Mouse (Mus musculus) megakaryocyte progenitor cell, adult 5-6 weeks (primary cell): ENCODE results near the gene Gm17581. TPM values are rescaled to one million over a fixed set of nuclear protein-coding genes. Genes with fewer than 3 reads are reported as not detected.
"Not testable (repeated sequence)": the region's sequence is repeated elsewhere in the genome, so short reads cannot be mapped to it uniquely, and the experiment has no call there.

Source experiments
- ATAC-seq: replicated peaks from 2 replicates; pipeline ENCODE4 v1.8.0; 2016; ENCODE audit warnings: mild to moderate bottlenecking, moderate TSS enrichment, inconsistent platforms; ENCODE audit not compliant: poor library complexity
- total RNA-seq, 2 experiments: library from RNA; stranded (forward) in 1 of 2; stranded (reverse) in 1 of 2; fragments of 157-497, 149-512 nt in 1 of 2; fragments of 200-1000 nt in 1 of 2; gene quantifications; 2 replicates each; pipeline versions ENCODE4 v1.2.3 to v1.2.4; 2015 to 2017

Gm17581 gene
- total RNA-seq, 2 experiments from 2014 or later = not detected

DNA sequence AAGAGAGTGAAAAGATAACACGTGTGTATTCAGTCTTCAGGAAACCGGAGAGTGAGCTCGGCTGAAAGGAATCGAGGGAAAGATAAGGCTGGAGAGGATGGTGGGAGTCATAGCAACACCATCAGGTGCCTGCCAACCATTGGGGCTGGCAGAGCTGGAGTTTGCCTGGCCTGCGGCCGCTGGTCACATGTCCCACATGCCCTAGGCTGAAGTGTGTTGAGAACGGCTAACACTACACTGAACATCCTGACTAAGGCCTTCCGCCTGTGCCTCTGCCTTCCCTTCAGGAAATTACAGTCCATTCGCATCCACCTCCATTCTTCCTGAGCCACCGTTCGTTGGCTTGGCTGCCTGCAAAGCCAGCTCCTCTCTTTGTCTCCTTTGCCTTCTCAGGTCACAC, 6.5 kb upstream of the Gm17581 start:
- peak; percentile 20 for ATAC-seq

DNA sequence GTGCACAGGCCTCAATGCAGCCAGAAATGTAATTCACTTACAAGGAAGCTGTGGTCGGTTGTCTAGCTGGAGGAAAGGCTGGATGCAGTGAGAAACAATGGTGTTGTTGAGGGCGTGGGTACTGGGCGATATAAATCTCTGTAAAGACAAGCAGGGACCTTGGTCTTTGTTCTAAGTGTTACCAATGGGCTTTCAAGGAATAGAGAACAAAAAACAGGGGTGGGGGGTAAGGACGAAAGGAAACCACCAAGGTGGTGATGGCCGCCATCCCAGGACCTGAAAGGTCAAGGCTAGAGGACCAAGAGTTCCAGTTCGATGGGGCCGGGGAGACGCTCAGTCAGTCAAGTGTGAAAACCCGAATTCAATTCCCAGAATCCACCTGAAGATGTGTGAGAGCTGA, 2.1 kb upstream of the Gm17581 start:
- no peak for ATAC-seq

DNA sequence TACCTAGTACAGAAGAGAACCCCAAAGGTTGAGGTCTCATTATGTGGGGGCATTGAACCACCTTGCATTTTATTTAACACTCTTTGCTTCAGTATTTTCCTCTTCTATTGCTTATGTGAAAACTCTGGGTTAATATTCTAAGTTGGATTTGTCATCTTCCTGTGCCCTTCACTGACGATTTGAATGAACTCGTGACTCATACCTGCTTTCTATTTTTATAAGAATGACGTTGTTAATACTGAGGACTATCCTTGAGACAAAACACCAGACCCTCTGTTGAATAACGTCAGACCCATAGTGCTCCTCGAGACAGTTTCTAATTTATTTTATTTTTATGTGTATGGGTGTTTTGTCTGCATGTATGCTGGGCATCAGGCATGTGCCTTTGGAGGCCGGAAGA, 1.3 kb upstream of the Gm17581 start:
- ATAC-seq = no peak

DNA sequence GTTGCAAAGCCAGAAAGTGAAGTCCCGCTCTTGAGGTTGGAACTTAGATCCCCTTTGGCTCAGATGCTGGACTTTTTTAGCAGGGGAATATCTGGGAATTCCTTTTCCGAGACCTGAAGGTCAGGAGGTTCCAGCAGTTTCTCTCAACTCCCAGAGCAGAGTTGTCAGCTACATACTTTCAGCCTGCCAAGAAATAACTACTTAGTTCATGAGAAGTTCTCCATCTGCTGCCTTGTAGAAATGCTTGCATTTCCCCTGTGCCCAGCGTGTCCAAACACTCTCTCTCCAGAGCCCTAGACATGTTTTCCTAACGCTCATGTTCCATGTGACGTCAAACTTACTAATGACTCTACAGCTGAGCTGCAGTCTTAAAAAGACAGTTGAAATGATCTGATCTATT, 586 bp downstream of the Gm17581 start:
- ATAC-seq = no peak

DNA sequence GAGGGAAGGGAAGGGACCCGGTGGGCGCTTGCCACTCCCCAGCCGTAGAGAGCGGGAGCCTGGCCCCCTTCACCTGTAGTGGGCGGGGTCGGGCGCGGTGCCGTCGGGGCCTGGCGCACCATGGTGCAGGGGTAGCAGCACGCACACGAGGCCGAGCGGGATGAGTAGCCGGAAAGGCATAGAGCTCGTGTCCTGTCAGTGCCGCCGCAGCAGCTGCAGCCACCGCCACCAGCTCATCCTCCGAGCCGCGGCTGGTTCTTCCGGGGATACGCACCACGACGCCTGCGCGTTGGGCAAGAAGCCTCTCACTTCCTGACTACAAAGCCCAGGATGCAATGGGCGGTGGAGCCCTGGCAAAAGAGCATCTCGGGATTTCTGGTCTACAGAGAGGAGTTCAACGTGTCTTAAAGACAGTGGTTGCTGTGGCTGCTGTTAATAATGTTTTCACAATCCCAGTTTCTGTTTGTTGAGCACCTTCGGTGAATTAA, 6.5 kb downstream of the Gm17581 start, which contains the start of gene Edem2:
Edem2 (minus strand) TSS at position 318 of the 488 bp plus-strand sequence.
- ATAC-seq = peak; percentile 97

DNA sequence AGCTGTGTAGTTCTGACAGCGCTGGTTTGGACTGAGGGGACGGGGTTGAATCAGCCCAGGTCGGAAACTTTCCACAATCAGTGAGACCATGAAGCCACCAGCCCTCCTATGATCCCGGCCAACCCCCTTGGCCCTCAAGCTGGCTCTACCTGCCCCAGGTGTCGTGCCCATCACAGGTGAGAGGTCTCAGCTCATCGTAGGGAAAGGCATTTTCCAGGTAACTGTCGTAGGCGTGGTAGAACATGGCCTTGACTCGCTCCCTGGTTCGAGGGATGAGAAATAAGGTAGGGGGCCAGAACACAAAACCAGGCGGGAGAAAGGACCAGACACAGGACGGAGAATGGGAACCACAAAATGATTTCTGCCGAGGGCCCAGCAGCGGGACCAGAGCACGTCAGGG, 6.9 kb downstream of the Gm17581 start:
- ATAC-seq = no peak

DNA sequence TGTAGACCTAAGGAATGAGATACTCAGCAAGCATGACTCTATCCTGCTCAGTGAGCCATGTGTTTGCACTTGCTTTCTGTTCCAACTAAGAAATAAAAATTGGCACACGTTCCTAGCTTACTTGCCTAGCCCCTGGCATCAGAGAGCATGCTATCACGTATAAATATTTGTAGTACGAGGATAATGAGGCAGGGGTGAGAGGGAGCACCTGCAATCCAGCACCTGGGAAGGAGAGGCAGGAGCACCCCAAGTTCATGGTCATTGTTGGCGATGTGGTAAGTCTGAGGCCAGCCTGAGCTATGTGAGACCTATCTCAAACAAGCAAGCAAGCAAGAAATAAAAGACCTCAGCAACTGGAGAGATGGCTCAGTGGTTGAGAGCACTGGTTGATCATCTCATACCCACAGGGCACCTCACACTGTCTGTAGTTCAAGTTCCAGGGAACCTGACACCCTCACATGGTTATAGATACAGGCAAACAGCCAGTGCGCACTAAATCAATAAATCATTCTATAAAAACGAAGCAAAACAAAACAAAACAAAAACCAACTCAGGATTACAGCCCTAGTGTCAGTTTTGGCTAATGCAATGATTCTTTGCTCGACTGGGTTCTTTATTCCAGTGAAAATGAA, 7.8 kb downstream of the Gm17581 start:
- ATAC-seq = no peak

DNA sequence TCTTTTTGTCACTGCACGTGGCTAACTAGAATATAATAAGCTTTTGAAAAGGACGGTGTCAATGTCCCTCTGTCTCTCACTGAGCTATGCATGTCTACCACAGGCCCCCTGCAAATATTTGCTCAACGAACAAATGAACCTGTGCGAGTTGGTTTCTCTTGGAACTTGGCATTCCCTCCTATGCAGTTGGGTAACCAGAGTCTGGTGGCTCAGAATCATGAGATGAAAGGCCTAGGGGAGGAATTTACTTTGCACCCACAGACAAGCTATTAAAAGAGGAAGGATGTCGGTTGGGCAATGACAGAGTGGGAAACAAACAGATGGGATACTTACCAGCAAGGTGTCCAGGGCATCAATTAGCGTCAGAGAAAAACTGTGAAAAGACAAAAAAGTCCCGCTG, 9.4 kb downstream of the Gm17581 start:
- ATAC-seq = peak; percentile 64

DNA sequence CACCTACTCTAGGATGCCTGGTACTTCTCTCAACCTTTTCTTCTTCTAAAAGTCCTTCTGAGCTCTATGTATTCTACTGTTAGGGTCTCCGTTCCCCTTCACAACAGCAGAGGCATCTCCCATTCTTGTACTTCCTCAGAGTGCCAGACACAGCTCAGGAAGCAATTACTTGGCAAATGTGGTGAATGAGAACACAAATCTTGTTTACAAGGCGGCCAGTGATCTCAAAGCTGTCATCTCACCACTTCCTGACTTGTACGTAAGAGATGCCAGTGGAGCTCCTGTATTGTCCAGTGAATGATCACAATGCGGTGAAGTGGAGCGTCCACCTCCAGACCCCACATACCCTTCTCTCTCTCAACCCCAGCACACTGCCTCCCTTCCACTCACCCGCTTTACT, 11.1 kb downstream of the Gm17581 start:
- ATAC-seq = peak; percentile 8; the same call in 1 of the 2 replicates

DNA sequence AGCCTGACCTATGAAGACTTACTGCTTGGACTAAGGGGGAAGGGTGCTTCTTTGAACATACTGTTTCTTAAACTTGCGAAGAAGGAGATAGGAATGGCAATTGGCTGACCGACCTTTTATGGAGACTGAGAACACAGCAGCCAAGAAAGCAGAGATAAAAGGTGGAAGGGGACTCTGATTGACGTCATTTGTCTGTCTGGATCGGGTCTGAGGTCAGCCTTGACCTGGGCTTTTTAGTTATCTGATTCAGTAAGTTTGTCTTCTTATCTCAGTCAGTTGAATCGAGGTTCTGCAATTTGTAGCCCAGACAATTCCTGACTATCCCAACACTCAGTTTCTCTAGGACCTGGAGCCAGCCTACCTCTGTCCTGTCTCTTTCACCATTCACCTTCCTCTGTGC, 11.6 kb downstream of the Gm17581 start:
- no peak for ATAC-seq

DNA sequence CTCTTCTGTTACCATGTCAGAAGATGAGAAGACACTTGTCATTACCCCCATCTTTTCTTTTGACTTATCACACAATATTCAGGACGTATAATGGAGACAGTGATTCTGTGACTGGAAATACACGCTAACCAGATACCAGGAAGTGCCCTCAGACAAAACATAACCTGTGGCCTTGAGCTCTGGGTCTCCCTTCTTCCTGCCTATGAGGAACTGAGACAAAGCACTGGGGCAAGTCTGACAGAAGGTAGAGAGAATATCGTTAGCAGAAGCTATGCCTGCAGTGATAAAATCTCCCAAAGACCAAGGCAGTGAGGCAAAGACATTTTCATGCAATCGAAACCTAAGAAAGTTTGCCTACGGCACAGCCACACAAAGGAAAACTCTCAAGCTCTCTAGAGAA, 15.1 kb downstream of the Gm17581 start:
- 0 out of 2 replicates have a peak, but pooled peaks have one; percentile 26 for ATAC-seq

DNA sequence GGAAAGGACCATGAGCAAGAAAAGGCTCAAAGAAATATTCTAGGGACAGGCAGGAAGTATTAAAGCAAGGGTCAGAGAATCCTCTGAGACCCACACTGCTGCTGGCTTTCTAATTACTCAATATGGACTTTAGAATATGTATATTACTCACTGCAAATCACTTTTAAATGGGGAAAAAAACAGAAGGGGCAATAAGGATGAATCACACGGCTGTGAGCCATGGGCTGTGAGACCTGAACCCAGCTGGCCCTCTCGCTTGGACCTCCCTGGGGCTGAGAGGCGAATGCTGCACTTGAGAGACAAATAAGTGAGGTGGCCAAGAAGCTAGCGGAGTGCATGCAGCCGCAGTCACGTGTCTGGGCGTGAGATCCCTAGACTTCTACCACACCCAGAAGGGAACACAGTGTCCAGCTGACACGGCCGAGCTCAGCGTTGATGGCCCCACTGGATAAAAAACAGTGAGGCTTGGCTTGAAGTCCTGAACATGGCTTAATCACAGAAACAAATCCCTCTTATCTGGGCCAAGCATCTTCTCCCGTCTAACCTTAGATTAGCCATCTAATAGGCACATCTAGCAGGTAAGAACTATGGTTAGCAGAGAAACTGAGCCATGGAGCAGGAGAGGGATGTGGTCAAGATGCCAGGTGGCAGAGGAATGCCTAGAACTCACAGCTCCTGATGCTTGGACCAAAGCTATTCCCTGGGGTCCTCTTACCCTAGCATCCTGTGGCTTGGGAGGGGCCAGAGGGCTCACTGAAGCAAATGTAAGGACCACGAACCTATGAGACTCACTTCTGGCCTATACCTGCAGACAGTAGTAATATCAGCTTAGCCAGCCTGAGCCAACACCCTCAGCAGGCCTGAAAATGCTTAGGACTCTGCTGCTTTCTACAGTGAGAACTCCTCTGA, 18.3 kb downstream of the Gm17581 start:
- no peak for ATAC-seq

DNA sequence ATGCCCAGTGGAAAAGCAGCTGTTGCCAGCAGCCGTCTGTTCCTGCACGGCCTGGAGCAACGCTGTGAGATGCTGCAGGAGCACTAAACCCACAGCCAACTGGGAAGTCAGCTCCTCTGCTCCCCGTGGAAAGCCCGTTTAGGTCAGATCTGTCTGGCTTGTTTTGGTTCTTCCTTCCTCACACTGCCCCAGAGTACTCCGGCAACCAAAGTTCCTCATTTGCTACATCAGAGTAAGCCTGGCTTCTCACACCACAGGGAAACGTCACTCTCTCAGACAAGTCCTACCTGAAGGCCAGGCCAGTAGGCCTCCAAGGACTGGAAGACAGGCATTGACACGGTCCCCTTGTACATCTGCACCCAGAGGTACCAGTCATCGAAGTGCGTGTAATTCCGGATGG, 25.1 kb downstream of the Gm17581 start:
- ATAC-seq = peak; percentile 48

DNA sequence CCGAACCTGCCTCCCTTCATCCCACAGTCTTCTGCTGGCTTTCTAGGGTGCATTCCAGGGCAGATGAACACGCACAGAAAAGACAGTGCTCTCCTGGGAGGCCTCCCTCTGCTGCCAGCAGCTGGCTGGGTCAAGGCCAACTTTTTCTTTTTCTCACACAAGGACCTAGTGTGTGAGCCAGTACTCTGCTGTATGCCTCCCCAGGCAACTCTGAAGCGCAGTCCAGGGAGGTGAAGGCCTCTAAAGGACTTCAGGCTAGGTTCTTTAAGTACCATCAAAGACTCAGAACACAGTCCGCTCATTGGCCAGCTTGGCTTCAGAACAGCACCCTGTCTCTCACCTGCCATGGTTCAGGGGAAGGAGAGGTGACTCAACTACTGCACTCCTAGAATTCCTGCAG, 28.4 kb downstream of the Gm17581 start:
- ATAC-seq = no peak

DNA sequence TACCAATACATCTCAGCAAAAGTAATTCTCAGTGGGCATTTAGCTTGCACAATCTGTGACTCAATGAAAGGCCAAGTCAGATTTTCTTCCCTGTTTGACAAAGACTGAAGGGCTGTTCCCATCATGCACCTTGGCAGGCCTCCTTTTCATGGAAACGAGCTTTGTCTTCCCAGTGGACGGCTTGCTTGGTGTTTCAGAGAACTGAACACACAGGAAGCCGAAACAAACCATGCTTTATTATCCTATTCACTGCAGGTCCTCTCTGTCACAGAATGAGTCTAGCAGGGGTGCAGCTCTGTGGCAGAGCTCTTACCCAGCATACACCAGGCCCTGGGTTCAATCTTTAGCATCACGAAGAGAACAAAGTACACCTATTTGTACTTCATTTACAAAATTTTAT, 32.0 kb downstream of the Gm17581 start:
- no peak for ATAC-seq

DNA sequence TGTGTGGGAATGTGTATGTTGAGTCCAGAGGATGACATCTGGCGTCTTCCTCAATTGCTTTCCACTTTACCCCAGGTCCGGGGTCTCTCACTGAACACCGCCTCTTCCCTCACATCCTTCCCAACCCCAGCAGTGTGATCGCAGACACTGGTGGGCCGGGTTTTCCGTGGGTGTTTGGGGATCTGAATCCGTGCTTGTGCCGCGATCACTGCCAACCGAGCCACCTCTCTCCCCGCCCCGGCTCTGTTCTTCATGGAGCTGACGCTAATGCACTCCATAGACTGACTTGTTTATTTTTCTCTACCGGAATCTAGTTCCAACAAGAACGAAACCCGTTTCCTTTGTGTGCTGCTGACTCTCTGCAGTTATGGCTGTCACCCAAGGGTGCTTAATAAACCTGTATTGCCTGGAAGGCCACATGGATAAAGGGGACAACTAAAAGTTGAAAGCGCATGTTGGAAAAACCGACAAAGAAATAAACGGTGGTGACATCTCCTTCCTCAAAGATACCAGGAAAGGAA, 34.2 kb downstream of the Gm17581 start:
- ATAC-seq = no peak

DNA sequence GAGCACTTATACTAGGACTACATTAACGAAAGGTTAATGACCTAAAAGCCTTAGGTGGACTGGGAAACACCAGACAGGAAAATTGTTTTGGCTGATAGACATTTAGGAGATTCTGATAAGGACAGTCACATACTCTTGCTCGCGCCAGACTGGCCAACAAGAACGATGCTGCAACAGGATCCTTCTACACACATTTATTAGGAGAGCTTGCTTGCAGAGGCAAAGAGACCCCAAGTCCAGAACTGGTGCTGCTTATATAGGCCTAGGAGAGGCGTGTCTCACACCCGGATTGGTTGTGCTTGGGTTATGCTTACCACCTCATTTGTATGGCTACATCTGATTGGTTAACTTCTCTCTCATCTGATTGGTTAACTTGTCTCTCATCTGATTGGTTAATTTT, 37.2 kb downstream of the Gm17581 start:
- ATAC-seq = not testable (repeated sequence)

DNA sequence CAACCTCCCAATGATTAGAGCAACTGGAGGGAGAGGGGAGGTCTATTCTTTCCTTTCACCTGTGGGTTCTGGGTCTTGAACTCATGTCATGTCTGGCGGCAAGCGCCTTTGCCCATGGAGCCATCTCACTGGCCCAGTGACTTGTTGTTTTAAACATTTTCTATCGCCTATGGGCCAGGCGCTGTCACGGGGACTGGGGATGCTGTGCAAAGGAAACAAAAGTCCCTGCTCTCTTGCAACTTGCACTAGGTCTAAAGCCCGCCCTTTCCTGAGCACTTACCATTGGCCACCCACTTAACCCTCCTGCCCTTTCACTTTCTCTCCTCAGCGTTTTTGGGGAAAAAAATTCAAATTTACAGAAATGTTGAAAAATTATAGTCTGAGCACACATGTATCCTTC, 38.8 kb downstream of the Gm17581 start:
- ATAC-seq = peak; percentile 29

DNA sequence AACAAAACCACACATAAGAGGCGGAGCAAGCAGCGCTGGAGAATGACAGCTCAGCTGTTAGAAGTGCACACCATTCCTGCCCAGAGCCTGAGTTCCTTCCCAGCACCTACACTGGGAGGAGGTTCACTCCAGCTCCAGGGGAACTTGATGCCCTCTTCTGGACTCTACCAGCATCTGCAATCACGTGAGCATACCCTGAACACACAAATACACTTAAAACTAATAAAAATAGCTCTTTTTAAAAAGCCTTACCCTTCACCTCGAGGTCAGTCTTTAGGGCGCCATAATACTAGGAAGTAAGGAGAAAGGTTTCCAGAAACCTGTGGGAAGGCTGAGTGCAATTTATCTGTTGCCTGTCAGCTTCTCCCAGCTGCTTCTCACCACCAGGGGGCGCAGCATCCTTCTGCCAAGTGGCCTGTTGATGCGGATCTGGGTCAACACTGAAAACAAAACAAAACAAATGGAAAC, 39.5 kb downstream of the Gm17581 start:
- ATAC-seq = peak; percentile 64

DNA sequence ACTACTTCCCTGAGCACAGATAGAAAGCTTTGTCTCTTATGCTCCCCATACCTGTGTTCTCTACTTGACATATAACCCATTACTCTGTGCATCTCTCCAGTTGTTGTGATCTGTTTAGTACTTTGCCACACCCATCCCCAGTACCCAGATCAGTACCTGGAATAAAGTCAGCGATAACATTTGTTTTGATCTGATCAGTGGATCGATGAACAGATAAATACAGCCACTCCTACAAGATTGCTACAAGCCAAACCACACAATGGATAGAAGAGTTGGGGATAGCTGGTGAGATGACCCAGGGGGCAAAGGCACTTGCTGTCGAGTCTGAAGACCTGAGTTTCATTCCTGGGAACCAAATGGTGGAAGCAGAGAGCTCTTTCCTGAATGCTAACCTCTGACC, 40.4 kb downstream of the Gm17581 start:
- no peak for ATAC-seq

DNA sequence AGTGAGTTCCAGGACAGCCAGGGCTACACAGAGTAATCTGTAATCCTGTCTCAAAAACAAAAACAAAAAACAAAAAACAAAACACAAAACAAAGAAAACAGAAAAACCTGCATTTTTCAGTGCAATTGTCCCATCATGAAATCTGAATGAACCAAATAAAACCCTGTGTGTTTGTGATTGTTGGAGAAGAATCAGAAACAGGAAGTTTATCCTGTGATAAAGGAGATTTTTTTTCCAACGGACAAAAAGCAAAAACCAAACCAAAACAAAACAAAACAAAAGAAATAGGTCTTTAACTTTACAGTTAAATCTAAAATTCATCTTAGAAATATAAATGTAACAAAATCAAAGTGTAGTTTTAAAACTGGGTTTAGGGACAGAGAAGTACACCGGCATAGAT, 41.1 kb downstream of the Gm17581 start:
- ATAC-seq = no peak

DNA sequence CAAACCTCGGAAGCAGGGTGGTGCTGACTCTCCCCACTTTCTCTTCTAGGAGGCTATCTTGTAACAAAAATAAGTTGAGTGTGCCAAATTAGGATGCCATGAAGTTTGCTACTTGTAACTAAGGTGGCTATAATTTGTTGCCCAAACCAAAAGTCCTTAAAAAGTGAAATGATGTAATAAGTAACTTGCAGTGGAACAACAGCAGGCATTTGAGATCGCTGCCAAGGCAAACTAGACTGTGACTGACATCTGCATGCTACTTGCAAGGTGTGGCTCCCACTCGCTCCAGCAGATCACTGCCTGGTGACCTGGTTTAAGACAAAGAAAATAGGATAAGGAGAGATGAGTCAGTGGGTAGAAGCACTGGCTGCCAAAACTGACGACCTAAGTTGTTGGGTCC, 42.5 kb downstream of the Gm17581 start:
- no peak for ATAC-seq
